Mouse (Mus musculus): ENCODE measurements around the gene Sema4f.

Gene Sema4f

GRCm38 (mm10) chr6:82939167-82939912 is at the start of gene Sema4f:
Gene Sema4f, minus strand, starts transcription at chr6:82939769.
- peak; percentile 42 for DNase-seq (ENCODE audit: extremely low spot score, low read depth, low spot score)

DNA sequence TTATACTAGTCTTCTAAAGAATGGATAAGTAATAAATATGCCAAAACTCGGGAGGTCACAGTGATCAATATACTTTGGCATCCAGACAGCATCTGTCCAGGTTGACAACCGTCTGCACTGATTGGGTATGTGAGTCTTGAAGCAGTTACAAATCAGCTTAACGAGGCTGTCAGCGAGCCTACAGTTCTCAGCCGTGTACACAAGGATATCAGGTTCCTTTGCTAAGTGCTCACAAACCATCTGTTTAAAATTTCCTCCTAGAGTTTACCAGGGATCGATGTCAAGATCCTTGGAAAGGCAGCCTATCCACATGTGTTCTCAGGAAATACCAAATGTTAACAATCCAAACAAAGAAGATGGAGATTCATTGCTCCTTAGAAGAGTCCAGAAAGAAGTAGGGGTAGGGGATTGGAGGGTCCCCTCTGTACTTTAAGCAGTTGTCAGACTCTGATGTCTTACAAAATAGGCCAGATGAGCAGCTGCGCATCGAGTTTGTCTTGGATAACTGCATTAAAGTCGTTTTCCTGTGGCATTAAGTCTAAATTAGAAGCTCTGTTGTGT is 47.9 kb upstream of the Sema4f start:
- DNase-seq (ENCODE audit: extremely low spot score, low read depth, low spot score) = peak; percentile 93

GRCm38 (mm10) chr6:82971031-82971430 is 31.5 kb upstream of the Sema4f start:
- DNase-seq (ENCODE audit: extremely low spot score, low read depth, low spot score) = peak; percentile 53

GRCm38 (mm10) chr6:82969249-82970084 is 29.9 kb upstream of the Sema4f start:
- DNase-seq (ENCODE audit: extremely low spot score, low read depth, low spot score) = no peak

DNA sequence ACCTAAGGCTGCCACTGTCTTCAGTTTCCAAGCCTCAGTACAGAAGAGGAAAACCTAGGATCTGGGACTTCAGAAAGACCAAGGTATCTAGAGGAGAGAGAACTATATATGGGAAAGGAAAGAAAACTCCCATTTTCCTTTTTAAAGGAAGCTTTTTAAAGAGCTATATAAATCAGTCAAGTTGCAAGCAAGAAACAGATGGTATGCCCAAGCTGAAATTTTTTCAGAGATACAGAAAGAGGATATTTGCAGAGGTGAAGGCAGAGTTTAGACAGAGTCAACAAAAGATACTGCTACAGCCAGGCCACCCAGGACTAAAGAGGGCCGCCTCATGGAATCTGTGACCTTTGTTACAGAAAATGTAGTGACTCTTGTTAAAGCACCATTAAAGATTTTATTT is 22.1 kb upstream of the Sema4f start:
- DNase-seq (ENCODE audit: extremely low spot score, low read depth, low spot score) = no peak

DNA sequence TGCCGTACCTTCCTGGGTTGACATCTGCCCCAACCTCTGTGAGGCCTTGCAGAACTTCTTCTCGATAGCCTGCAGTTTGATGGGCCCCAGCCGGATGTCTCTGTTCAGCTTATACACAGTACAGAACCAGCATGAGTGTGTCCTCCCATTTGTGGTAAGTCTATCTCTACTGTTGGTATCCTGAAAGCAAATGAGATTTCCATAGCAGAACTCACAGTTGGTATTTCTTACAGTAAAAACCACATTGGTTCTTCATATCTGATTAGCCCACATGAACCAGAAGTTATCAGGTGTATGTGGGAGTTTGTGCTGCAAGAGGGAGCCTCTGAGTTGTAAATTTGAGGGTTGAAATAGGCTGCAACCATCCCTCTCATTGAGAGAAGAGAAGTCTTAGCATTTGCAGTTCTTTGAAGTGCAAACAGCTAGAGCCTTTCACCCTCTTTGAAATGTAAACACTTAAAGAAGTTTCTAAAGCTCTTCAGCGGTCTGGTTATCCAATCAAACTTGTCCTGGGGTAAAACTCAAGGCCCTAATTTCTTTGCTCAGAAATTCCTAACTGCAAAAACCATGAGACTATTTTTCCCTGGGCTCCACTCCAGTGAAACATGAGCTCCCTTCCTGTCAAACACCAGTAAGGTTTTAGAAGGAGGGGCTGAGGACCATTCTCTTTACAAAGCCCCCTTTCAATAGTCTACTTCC is 17.1 kb upstream of the Sema4f start:
- no peak for DNase-seq (ENCODE audit: extremely low spot score, low read depth, low spot score)

- no peak for DNase-seq (ENCODE audit: extremely low spot score, low read depth, low spot score)
Measured at GRCm38 (mm10) chr6:82946651-82947050, 7.1 kb upstream of the Sema4f start, which contains the start of gene M1ap. Gene M1ap, plus strand, starts transcription at chr6:82946902.

- no peak for DNase-seq (ENCODE audit: extremely low spot score, low read depth, low spot score)
Measured at GRCm38 (mm10) chr6:82945750-82946149, 6.2 kb upstream of the Sema4f start.

DNA sequence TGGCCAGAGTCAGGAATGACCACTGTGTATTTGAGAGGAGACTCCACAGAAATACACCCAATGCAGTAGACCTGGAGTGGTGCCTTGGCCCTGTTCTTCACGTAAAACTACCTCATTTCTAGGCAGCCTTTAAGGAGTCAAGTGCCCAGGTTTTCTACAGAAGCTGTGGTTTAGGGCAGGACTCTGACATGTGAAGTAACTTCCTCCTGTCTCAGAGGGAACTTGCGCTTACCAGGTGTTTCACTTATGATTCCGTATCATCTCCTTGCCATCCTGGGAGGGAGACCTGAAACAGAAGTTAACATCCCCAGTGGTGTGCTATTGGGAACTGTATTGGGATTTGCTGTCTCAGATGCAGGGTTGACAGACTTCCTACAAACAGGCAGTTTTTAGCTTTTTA is 1.2 kb upstream of the Sema4f start:
- DNase-seq (ENCODE audit: extremely low spot score, low read depth, low spot score) = no peak

GRCm38 (mm10) chr6:82934616-82935230 is 4.8 kb downstream of the Sema4f start:
- DNase-seq (ENCODE audit: extremely low spot score, low read depth, low spot score) = no peak

DNA sequence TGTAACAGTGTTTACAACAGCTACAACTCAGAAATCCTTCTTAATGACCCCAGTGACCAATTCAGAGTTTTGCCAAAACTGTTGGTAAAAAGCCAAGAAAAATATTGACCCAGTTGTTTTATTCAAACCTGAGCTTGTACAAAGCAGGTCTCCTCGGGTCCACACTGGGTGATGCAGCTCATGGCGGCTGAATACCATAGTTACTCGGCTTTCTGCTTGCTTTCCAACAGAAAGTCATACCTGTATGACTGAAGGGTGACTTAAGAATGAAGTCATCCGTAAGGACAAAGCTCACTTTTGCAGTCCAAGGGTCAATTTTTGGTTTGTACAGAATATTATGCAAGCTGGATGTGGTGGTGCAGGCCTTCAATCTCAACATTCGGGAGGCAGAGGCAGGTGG is 12.0 kb downstream of the Sema4f start:
- DNase-seq (ENCODE audit: extremely low spot score, low read depth, low spot score) = no peak

- no peak for DNase-seq (ENCODE audit: extremely low spot score, low read depth, low spot score)
Measured at GRCm38 (mm10) chr6:82926528-82926927, 13.0 kb downstream of the Sema4f start.

DNA sequence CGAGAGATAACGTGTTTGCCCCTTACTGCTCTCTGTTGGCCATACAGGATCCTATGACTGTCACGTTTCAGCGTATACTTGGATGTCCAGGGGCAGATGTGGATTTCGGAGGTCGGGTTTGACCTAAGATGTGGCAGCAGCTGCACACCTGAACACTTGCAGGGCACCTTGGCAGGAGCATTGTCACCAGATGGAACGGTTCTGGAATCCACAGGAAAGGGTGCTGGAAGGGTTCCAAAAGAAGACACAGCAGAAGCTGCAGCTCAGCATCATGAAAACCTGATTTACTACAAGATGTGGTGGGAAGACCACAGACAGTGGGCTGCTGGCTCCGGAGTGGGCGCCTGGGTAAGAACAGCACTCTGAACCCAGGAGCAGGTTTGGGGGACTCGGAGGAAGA is 13.5 kb downstream of the Sema4f start:
- no peak for DNase-seq (ENCODE audit: extremely low spot score, low read depth, low spot score)

DNA sequence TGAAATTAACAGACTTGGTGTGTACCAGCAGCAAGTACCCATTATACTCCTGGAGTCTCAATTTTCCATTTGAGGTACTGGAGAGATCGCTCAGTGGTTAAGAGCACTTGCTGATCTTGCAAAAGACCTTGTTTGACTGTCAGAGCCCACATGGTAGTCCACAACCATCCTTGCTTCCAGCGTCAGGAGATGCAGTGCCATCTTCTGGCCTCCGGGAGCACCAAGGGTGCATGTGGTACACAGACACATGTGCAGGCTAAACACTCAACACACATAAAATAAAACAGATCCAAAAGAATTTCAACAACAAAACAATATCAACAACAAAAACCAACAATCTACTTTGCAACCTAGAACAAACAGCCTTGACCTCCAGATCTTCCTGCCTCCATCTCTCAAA is 14.6 kb downstream of the Sema4f start:
- DNase-seq (ENCODE audit: extremely low spot score, low read depth, low spot score) = no peak

DNA sequence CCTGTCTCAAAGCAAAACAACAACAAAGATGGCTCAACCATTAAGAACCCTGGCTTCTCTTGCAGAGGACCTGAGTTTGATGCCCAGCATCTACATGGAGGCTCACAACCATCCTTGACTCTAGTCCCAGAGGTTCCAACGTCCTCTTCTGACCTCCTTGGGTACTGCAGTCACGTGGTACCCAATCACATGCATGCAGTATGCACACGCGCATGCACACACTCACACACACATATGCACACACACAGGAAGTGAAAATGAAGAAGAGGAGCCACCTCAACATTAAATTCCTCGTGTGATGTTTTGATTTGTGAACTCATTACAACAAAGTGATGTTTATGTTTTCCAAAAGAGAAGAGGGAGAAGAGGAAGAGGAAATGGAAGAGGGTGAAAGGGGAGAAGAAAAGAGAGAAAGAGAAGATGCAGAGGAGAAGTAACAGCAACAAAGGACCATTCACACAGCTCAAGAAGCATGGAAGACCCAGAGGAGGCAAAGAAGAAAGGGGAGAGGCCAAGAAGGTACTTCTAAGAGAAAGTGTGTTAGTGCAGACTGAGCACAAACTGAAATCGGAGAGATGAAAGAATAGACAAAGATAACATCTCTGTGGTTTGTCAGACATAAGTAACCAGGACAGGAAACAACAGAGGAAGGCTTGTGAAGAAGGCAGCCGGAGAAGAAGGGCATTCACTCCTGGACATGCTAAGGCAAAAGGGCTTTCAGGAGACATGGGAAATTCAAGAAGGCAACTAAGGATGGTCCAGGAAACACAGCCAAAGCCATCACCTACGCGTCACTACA is 17.9 kb downstream of the Sema4f start:
- DNase-seq (ENCODE audit: extremely low spot score, low read depth, low spot score) = no peak

GRCm38 (mm10) chr6:82919520-82919919 is 20.0 kb downstream of the Sema4f start:
- DNase-seq (ENCODE audit: extremely low spot score, low read depth, low spot score) = no peak

DNA sequence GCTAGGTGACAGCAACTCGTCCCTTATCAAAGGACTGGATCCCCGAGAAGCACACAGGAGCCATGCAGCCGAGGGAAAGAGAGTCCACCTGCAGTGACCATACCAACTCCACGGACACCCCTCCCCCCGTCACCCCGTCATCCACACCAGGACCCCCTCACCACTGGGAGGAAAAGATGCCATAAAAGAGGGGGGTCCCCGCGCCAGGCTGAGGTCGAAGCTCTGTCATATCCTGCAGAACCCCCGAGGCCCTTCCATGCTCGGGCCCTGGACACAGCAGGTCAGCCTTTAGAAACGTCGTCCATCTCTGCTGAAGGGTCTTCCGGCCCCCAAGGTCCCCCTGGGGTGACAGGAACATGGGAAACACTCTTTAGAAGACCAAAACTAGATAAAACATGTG is 21.2 kb downstream of the Sema4f start:
- no peak for DNase-seq (ENCODE audit: extremely low spot score, low read depth, low spot score)

DNA sequence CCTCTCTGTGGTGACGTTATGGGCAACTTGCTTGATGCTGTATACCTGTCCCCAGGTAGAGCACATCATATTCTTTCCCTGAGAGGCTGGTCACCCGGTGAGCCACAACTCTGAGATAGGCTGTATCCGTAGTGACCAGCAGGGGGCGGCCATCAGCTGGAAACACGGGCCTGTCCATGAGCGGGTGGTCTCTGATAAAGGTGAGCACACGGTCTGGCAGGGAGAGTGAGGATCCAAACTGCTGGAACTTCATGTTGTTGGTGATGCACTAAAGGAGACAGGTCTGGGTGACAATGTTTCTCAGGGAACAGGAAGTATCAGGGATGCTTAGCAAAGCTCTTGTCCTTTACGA is 21.8 kb downstream of the Sema4f start:
- DNase-seq (ENCODE audit: extremely low spot score, low read depth, low spot score) = no peak

DNA sequence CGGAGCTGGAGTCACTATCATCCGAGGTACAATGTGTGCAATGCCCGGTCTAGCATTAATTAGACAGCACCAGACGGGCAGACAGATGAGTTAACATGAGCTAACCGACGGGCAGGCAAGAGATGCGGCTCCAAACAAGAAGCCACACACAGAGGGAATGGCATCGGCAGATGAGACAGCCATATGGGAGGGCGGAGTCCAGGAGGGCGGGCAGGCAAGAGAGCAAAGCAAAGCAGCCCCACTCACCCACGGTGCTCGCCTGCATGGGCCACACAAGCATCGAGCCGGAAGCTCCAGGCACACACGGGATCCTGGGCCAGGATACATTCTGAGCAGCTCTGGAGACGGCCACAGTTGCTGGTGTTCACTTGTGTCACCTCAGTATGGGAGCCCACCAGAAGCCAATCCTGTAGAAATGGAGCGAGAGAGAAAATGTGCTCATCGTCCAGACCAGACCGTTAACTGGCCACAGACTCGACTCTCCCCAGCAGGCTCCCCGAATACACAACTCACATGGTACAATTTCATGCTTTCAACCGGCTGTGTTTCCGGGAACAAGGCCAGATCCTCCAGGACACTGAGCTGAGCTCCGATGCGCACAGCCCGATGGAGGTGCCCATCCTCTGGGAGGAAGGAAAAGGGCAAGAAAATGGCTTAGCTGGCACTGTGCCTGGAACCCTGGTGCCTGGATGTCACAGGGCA is 22.3 kb downstream of the Sema4f start:
- no peak for DNase-seq (ENCODE audit: extremely low spot score, low read depth, low spot score)

DNA sequence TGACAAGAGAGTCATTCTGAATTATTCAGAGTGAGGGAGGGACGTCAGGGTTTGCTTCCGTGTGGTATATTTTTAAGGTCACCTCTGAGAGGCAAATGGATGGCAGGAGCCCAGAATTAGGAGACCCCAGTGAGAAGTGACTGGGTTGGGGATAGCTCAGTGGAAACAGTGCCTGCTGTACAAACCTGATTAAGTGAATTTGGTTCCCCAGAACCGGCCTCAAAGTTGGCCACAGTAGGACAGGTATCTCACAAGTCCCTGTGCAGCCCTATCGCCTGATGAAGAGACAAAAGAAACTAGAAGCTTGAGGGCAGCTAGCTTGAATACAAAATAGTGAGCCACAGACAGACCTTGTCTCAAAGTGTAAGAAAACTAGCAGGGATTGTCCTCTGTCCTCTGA is 23.1 kb downstream of the Sema4f start:
- no peak for DNase-seq (ENCODE audit: extremely low spot score, low read depth, low spot score)

Measured in hindlimb bud, embryonic 11.5 days (tissue).